ENCODE assay signal across 18 mouse cellular contexts in genomic region chr3:105737666-105738065, GRCm38 (mm10).
"Had no signal": no experiment of that assay in that cellular context is flagged by ENCODE, and none has a peak within 500 bp of the region (broad histone marks: within the 10 kb centered on the region; RNA-seq: fewer than 3 reads in every experiment).

No protein-coding gene starts in this region.

- H3K4me1 ChIP-seq: midbrain, embryonic 10.5 days; midbrain, embryonic 13.5 days; neural tube, embryonic 13.5 days; neural tube, embryonic 15.5 days had no signal

- DNase-seq: lung, adult 18-20 months; lung, embryonic 14.5 days; lung, postnatal 10 days; lung, postnatal 4 days; retina, postnatal 1 day; right cerebral cortex, adult 18-20 months; right cerebral cortex, postnatal 25 days; right cerebral cortex, postnatal 4 days; spleen, adult 18-20 months; thymus, adult 18-20 months; thymus, postnatal 14 days; thymus, postnatal 36 days had no signal

- H3K4me3 ChIP-seq: midbrain, embryonic 10.5 days; midbrain, embryonic 13.5 days; myocyte; neural tube, embryonic 13.5 days; neural tube, embryonic 15.5 days had no signal

- H3K9me3 ChIP-seq: midbrain, embryonic 10.5 days; midbrain, embryonic 13.5 days; neural tube, embryonic 13.5 days; neural tube, embryonic 15.5 days had no signal

- ATAC-seq: midbrain, embryonic 13.5 days; midbrain, embryonic 16.5 days had no signal

- H3K27me3 ChIP-seq: midbrain, embryonic 13.5 days; neural tube, embryonic 13.5 days; neural tube, embryonic 15.5 days had no signal

- H3K27ac ChIP-seq: midbrain, embryonic 10.5 days; midbrain, embryonic 13.5 days; neural tube, embryonic 13.5 days; neural tube, embryonic 15.5 days had no signal

- H3K9ac ChIP-seq: lung, embryonic 14.5 days; midbrain, embryonic 13.5 days; neural tube, embryonic 13.5 days; neural tube, embryonic 15.5 days had no signal

- H3K4me2 ChIP-seq: lung, embryonic 14.5 days; midbrain, embryonic 13.5 days; neural tube, embryonic 13.5 days; neural tube, embryonic 15.5 days had no signal
